Mouse (Mus musculus) thymus, adult 2 months (tissue): ENCODE data around the gene Isg15. TPM values are rescaled to one million over a fixed set of nuclear protein-coding genes. Genes with fewer than 3 reads are reported as not detected.

Experiments
- DNase-seq: peaks from one replicate; pipeline ENCODE4 v3.0.0; 2021
- H3K27ac ChIP-seq: fragments of 200-500 bp; 2 replicates; pipeline ENCODE4 v1.5.1; 2012; ENCODE audit warnings: low read length, control low read depth; ENCODE audit not compliant: control insufficient read depth, insufficient read depth
- H3K27me3 ChIP-seq: fragments of 200-500 bp; 2 replicates; pipeline ENCODE4 v1.6.1; 2012; ENCODE audit warnings: mild to moderate bottlenecking, low read length, moderate library complexity, mixed read lengths; ENCODE audit not compliant: control insufficient read depth, insufficient read depth
- H3K36me3 ChIP-seq: fragments of 200-500 bp; 2 replicates; pipeline ENCODE4 v1.6.1; 2012; ENCODE audit warnings: mild to moderate bottlenecking, low read length, moderate library complexity; ENCODE audit not compliant: control insufficient read depth, insufficient read depth
- H3K4me1 ChIP-seq: fragments of 200-500 bp; replicated peaks from 2 replicates; pipeline ENCODE4 v1.6.1; 2012; ENCODE audit warnings: low read length; ENCODE audit not compliant: control insufficient read depth, insufficient read depth
- H3K4me3 ChIP-seq: fragments of 200-500 bp; 2 replicates; pipeline ENCODE4 v1.5.1; 2012; ENCODE audit warnings: mild to moderate bottlenecking, low read length, control low read depth, moderate library complexity; ENCODE audit not compliant: control insufficient read depth, insufficient read depth
- CTCF ChIP-seq: fragments of 200-500 bp; IDR thresholded peaks from 2 replicates; pipeline ENCODE4 v1.5.1; 2012; ENCODE audit warnings: mild to moderate bottlenecking, control low read depth, low read length, moderate library complexity, borderline replicate concordance; ENCODE audit not compliant: control insufficient read depth, poor library complexity, insufficient read depth; ENCODE audit errors: extremely low read depth
- POLR2A ChIP-seq: fragments of 200-500 bp; IDR thresholded peaks from 2 replicates; pipeline ENCODE4 v1.6.1; 2012; ENCODE audit warnings: mild to moderate bottlenecking, low read length, control low read depth, moderate library complexity; ENCODE audit not compliant: control insufficient read depth, poor library complexity, insufficient read depth; ENCODE audit errors: extremely low read depth
- WGBS: fragments of 180-500 bp; shearing (Covaris S2); methylation state at CpG from one replicate; pipeline ENCODE4 v1.1.7; 2018; 5-methylcytosine and 5-hydroxymethylcytosine counted together
- polyA plus RNA-seq: library from polyadenylated mRNA; depleted of rRNA; stranded (reverse); fragments of >200 nt; gene quantifications from 2 replicates; pipeline ENCODE4 v1.2.3, GENCODE M21; 2012

The Isg15 gene
- polyA plus RNA-seq, 1 experiment: 51.1 TPM

- Histone ChIP-seq H3K4me1 (peaks cover 22% of the 10 kb centered on the region), H3K27ac (no peak overlapping the region), H3K4me3 (peak overlapping the region; percentile 53), H3K27me3 (peaks cover 4% of the 10 kb centered on the region), H3K36me3 (no peaks in the 10 kb centered on the region)
- peak; percentile 19 for DNase-seq
- no peak for TF ChIP-seq CTCF
- WGBS: 19% methylated on average over 35 of the region's 35 CpGs
Measured at GRCm38 (mm10) chr4:156195927-156196870, 4.4 kb downstream of the Isg15 start.

- Histone ChIP-seq H3K4me1 (peaks cover 12% of the 10 kb centered on the region), H3K27me3 (peaks cover 4% of the 10 kb centered on the region), H3K27ac (no peak overlapping the region), H3K4me3 (no peak overlapping the region), H3K36me3 (no peaks in the 10 kb centered on the region)
- no peak for DNase-seq
- WGBS: 93% methylated on average over 6 of the region's 6 CpGs
- no peak for TF ChIP-seq POLR2A
- no peak for TF ChIP-seq CTCF
Measured at GRCm38 (mm10) chr4:156194346-156194745, 6.3 kb downstream of the Isg15 start.

GRCm38 (mm10) chr4:156193906-156194305, 6.7 kb downstream of the Isg15 start:
- Histone ChIP-seq H3K27ac (no peak overlapping the region), H3K36me3 (no peaks in the 10 kb centered on the region), H3K27me3 (peaks cover 4% of the 10 kb centered on the region), H3K4me1 (peaks cover 12% of the 10 kb centered on the region), H3K4me3 (no peak overlapping the region)
- DNase-seq: no peak
- 92% methylated on average over 5 of the region's 5 CpGs for WGBS
- no peak for TF ChIP-seq POLR2A
- TF ChIP-seq CTCF: no peak

- DNase-seq: no peak
- no peak for TF ChIP-seq CTCF
- no peak for TF ChIP-seq POLR2A
- WGBS: 85% methylated on average over 2 of the region's 2 CpGs
- Histone ChIP-seq H3K36me3 (no peaks in the 10 kb centered on the region), H3K4me1 (peaks cover 12% of the 10 kb centered on the region), H3K4me3 (no peak overlapping the region), H3K27me3 (peaks cover 4% of the 10 kb centered on the region), H3K27ac (no peak overlapping the region)
Measured at GRCm38 (mm10) chr4:156193200-156193590, 7.4 kb downstream of the Isg15 start.

GRCm38 (mm10) chr4:156192421-156193199, 8.0 kb downstream of the Isg15 start:
- Histone ChIP-seq H3K27me3 (peaks cover 4% of the 10 kb centered on the region), H3K4me1 (peaks cover 9% of the 10 kb centered on the region), H3K27ac (no peak overlapping the region), H3K4me3 (no peak overlapping the region), H3K36me3 (no peaks in the 10 kb centered on the region)
- TF ChIP-seq POLR2A (no peak), CTCF (no peak)
- WGBS: 91% methylated on average over 8 of the region's 8 CpGs
- no peak for DNase-seq

GRCm38 (mm10) chr4:156188811-156189323, 11.8 kb downstream of the Isg15 start:
- no peak for TF ChIP-seq CTCF
- TF ChIP-seq POLR2A: no peak
- H3K4me1 ChIP-seq: no peaks in the 10 kb centered on the region
- no peaks in the 10 kb centered on the region; the same call in 1 of the 2 replicates for H3K27me3 ChIP-seq
- H3K27ac ChIP-seq: no peak overlapping the region
- 93% methylated on average over 6 of the region's 6 CpGs for WGBS
- no peak for DNase-seq
- no peaks in the 10 kb centered on the region for H3K36me3 ChIP-seq
- H3K4me3 ChIP-seq: no peak overlapping the region
